Mouse (Mus musculus): ENCODE results near the gene Dennd1c. TPM values are rescaled to one million over a fixed set of nuclear protein-coding genes. Genes with fewer than 3 reads are reported as not detected.

Dennd1c gene
- total and polyA plus RNA-seq, 2 experiments from 2014 or later = 2.8 to 3.8 TPM

DNA sequence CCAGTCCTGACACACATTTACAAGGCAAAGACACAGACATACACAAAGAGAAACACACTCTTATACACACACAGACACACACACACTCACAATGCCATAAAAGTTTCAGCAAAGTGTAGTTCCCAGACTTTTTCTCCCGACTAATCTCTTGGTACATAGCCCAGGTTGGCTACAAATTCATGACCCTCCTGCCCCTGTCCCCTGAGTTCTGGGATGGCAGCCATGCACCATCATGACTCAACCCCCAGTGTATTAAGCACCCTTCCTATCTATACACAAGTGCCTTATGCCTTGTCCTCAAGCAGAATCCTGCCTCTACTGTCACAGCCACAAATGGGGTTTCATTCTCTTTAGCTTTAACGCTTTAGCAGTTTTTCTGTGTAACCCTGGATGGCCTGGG, 38.5 kb upstream of the Dennd1c start:
- WGBS = 53% methylated on average over 2 of the region's 2 CpGs
- no peak overlapping the region for H3K9ac ChIP-seq (replicated peaks; ENCODE audit: low read length)

GRCm38 (mm10) chr17:57112768-57113474, 34.6 kb upstream of the Dennd1c start:
- WGBS = 87% methylated on average over 10 of the region's 10 CpGs
- TF ChIP-seq CTCF (IDR thresholded peaks at IDR 0.05; ENCODE audit: low read depth) = no peak
- Histone ChIP-seq H3K27ac (no peak overlapping the region), H3K9ac (replicated peaks; ENCODE audit: low read length) (no peak overlapping the region), H3K27me3 (ENCODE audit: insufficient read depth, low read length) (no peaks in the 10 kb centered on the region), H3K4me2 (ENCODE audit: low read depth, low read length) (no peak overlapping the region), H3K4me1 (ENCODE audit: insufficient read depth, low read length) (no peaks in the 10 kb centered on the region), H3K9me3 (ENCODE audit: low read length) (no peaks in the 10 kb centered on the region), H3K36me3 (ENCODE audit: insufficient read depth, low read length) (no peaks in the 10 kb centered on the region), H3K4me3 (ENCODE audit: low read length) (no peak overlapping the region)
- ATAC-seq = no peak
- DNase-seq (ENCODE audit: low spot score) = no peak

More for the DNA sequence above, 38.5 kb upstream of the Dennd1c start:
- TF ChIP-seq CTCF (IDR thresholded peaks at IDR 0.05; ENCODE audit: low read depth) = no peak
- DNase-seq (ENCODE audit: low spot score) = no peak
- ATAC-seq = no peak
- no peaks in the 10 kb centered on the region for H3K36me3 ChIP-seq (ENCODE audit: insufficient read depth, low read length)
- H3K27me3 ChIP-seq (ENCODE audit: insufficient read depth, low read length) = no peaks in the 10 kb centered on the region
- H3K4me2 ChIP-seq (ENCODE audit: low read depth, low read length) = no peak overlapping the region
- no peaks in the 10 kb centered on the region for H3K4me1 ChIP-seq (ENCODE audit: insufficient read depth, low read length)
- no peak overlapping the region for H3K4me3 ChIP-seq (ENCODE audit: low read length)
- H3K9me3 ChIP-seq (ENCODE audit: low read length) = no peaks in the 10 kb centered on the region
- no peak overlapping the region for H3K27ac ChIP-seq

GRCm38 (mm10) chr17:57110005-57110404, 31.7 kb upstream of the Dennd1c start:
- TF ChIP-seq CTCF (IDR thresholded peaks at IDR 0.05; ENCODE audit: low read depth) = no peak
- Histone ChIP-seq H3K9me3 (ENCODE audit: low read length) (no peaks in the 10 kb centered on the region), H3K36me3 (ENCODE audit: insufficient read depth, low read length) (no peaks in the 10 kb centered on the region), H3K4me1 (ENCODE audit: insufficient read depth, low read length) (no peaks in the 10 kb centered on the region), H3K27ac (no peak overlapping the region), H3K27me3 (ENCODE audit: insufficient read depth, low read length) (no peaks in the 10 kb centered on the region), H3K4me3 (ENCODE audit: low read length) (no peak overlapping the region), H3K9ac (replicated peaks; ENCODE audit: low read length) (no peak overlapping the region), H3K4me2 (ENCODE audit: low read depth, low read length) (no peak overlapping the region)
- ATAC-seq (no peak), DNase-seq (ENCODE audit: low spot score) (no peak)
- WGBS = 90% methylated on average over 1 of the region's 1 CpGs

DNA sequence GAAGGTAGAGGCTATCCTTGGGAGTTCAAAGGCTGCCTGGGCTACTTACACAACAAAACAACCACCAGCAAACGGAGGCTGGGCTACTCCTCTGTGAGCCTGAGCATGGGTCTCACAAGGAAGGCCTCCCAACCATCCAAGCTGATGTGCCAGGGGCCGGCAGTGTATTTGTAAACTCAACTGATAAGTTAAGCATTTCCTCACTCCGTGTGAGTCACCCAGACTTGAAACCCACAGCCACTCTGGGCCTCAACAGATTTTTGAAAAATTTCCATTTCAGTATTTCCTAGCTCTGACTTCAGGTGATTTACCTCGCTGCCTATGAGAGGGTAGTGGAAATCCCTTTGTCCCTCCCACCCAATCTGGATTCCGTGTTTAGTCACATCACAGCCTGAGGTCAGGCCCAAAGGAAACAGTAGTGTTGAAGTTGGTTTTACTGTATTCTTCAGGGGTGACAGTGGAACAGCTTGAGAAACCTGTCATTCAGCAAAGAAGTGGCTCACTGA, 30.4 kb upstream of the Dennd1c start:
- no peak for DNase-seq (ENCODE audit: low spot score)
- Histone ChIP-seq H3K4me3 (ENCODE audit: low read length) (no peak overlapping the region), H3K27ac (no peak overlapping the region), H3K27me3 (ENCODE audit: insufficient read depth, low read length) (no peaks in the 10 kb centered on the region), H3K4me1 (ENCODE audit: insufficient read depth, low read length) (0 out of 2 replicates have a peak, but pooled peaks cover 4% of the 10 kb centered on the region), H3K4me2 (ENCODE audit: low read depth, low read length) (no peak overlapping the region), H3K9me3 (ENCODE audit: low read length) (no peaks in the 10 kb centered on the region), H3K36me3 (ENCODE audit: insufficient read depth, low read length) (no peaks in the 10 kb centered on the region), H3K9ac (replicated peaks; ENCODE audit: low read length) (no peak overlapping the region)
- no peak for ATAC-seq
- 64% methylated on average over 5 of the region's 5 CpGs for WGBS
- no peak for TF ChIP-seq CTCF (IDR thresholded peaks at IDR 0.05; ENCODE audit: low read depth)

DNA sequence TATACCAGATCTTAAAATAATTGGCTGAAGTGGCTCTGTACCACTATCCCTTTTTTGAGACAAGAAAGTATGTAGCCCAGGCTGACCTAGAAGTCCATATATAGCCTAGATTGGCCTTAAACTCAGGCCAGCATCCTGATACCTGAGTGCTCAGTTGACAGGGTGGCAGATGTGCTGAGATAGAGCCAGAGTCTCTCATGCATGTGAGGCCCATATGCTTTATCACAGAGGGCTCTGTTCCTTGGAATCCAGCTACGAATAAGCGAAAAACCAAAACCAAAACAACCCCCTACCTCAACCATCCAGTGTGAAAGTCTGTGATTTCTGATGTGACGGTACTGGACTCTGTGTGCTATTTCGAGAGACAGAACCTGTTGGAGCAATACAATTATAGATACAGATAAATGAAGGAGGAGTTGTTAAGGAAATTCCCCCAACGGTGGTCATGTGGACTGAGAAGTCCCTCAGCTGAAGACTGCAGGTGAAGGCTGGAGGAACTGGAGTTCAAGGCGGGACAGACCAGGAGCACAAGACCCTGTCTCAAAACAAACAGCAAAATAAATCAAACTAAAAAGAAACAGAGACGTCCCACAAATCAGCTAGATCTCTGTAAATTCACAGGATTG, 29.8 kb upstream of the Dennd1c start:
- Histone ChIP-seq H3K36me3 (ENCODE audit: insufficient read depth, low read length) (no peaks in the 10 kb centered on the region), H3K4me1 (ENCODE audit: insufficient read depth, low read length) (0 out of 2 replicates have a peak, but pooled peaks cover 4% of the 10 kb centered on the region), H3K9me3 (ENCODE audit: low read length) (no peaks in the 10 kb centered on the region), H3K27me3 (ENCODE audit: insufficient read depth, low read length) (no peaks in the 10 kb centered on the region), H3K9ac (replicated peaks; ENCODE audit: low read length) (no peak overlapping the region), H3K27ac (no peak overlapping the region), H3K4me3 (ENCODE audit: low read length) (no peak overlapping the region), H3K4me2 (ENCODE audit: low read depth, low read length) (no peak overlapping the region)
- DNase-seq (ENCODE audit: low spot score) (no peak), ATAC-seq (no peak)
- 80% methylated on average over 7 of the region's 7 CpGs for WGBS
- no peak for TF ChIP-seq CTCF (IDR thresholded peaks at IDR 0.05; ENCODE audit: low read depth)

DNA sequence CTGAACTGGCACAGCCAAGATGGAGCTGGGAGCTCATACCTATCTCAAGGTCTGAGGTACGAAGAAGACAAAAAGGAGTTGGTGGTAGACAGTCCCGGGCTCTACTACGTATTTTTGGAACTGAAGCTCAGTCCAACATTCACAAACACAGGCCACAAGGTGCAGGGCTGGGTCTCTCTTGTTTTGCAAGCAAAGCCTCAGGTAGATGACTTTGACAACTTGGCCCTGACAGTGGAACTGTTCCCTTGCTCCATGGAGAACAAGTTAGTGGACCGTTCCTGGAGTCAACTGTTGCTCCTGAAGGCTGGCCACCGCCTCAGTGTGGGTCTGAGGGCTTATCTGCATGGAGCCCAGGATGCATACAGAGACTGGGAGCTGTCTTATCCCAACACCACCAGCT, 28.8 kb upstream of the Dennd1c start:
- no peaks in the 10 kb centered on the region for H3K9me3 ChIP-seq (ENCODE audit: low read length)
- H3K36me3 ChIP-seq (ENCODE audit: insufficient read depth, low read length) = no peaks in the 10 kb centered on the region
- H3K4me2 ChIP-seq (ENCODE audit: low read depth, low read length) = no peak overlapping the region
- no peak for DNase-seq (ENCODE audit: low spot score)
- H3K4me1 ChIP-seq (ENCODE audit: insufficient read depth, low read length) = 0 out of 2 replicates have a peak, but pooled peaks cover 4% of the 10 kb centered on the region
- TF ChIP-seq CTCF (IDR thresholded peaks at IDR 0.05; ENCODE audit: low read depth) = no peak
- H3K27ac ChIP-seq = no peak overlapping the region
- 92% methylated on average over 5 of the region's 5 CpGs for WGBS
- no peak overlapping the region for H3K4me3 ChIP-seq (ENCODE audit: low read length)
- ATAC-seq = no peak
- H3K27me3 ChIP-seq (ENCODE audit: insufficient read depth, low read length) = no peaks in the 10 kb centered on the region
- H3K9ac ChIP-seq (replicated peaks; ENCODE audit: low read length) = no peak overlapping the region

- no peak for TF ChIP-seq CTCF (IDR thresholded peaks at IDR 0.05; ENCODE audit: low read depth)
- DNase-seq (ENCODE audit: low spot score) (no peak), ATAC-seq (0 out of 2 replicates have a peak, but pooled peaks have one; percentile 6)
- peak overlapping the region; percentile 54; the same call in 1 of the 2 replicates for H3K9ac ChIP-seq (replicated peaks; ENCODE audit: low read length)
- 8% methylated on average over 9 of the region's 9 CpGs for WGBS
- no peak overlapping the region for H3K27ac ChIP-seq
- peak overlapping the region; percentile 69 for H3K4me3 ChIP-seq (ENCODE audit: low read length)
- H3K4me2 ChIP-seq (ENCODE audit: low read depth, low read length) = peak overlapping the region; percentile 76
- no peaks in the 10 kb centered on the region for H3K27me3 ChIP-seq (ENCODE audit: insufficient read depth, low read length)
- no peaks in the 10 kb centered on the region for H3K9me3 ChIP-seq (ENCODE audit: low read length)
- 0 out of 2 replicates have a peak, but pooled peaks cover 4% of the 10 kb centered on the region for H3K4me1 ChIP-seq (ENCODE audit: insufficient read depth, low read length)
- H3K36me3 ChIP-seq (ENCODE audit: insufficient read depth, low read length) = no peaks in the 10 kb centered on the region
Measured at GRCm38 (mm10) chr17:57106035-57106368, 27.7 kb upstream of the Dennd1c start.

Data from hindbrain, postnatal 0 days (tissue).